Mouse (Mus musculus): ENCODE results near the gene Dnah14.
"Not testable (repeated sequence)": the region's sequence is repeated elsewhere in the genome, so short reads cannot be mapped to it uniquely, and the experiment has no call there.

Gene Dnah14

GRCm38 (mm10) chr1:181694729-181695498 is 118.6 kb downstream of the Dnah14 start:
- H3K4me3 ChIP-seq (replicated peaks; ENCODE audit: low read length), result no peak overlapping the region
- no peaks in the 10 kb centered on the region for H3K4me1 ChIP-seq (replicated peaks; ENCODE audit: low read depth, low read length)
- no peaks in the 10 kb centered on the region for H3K9me3 ChIP-seq (ENCODE audit: low read length)
- H3K27me3 ChIP-seq (ENCODE audit: insufficient read depth, low read length), result no peaks in the 10 kb centered on the region
- no peaks in the 10 kb centered on the region for H3K36me3 ChIP-seq (ENCODE audit: insufficient read depth, low read length)
- TF ChIP-seq POU5F1 (IDR thresholded peaks at IDR 0.05; ENCODE audit: borderline replicate concordance, low read length) (no peak), CTCF (conservative IDR thresholded peaks at IDR 0.05; ENCODE audit: low read length) (no peak), NANOG (IDR thresholded peaks at IDR 0.05; ENCODE audit: borderline replicate concordance, low read length) (no peak)

GRCm38 (mm10) chr1:181728707-181729106 is 152.3 kb downstream of the Dnah14 start:
- no peaks in the 10 kb centered on the region for H3K9me3 ChIP-seq (ENCODE audit: low read length)
- no peaks in the 10 kb centered on the region for H3K36me3 ChIP-seq (ENCODE audit: insufficient read depth, low read length)
- H3K27me3 ChIP-seq (ENCODE audit: insufficient read depth, low read length), result 0 out of 2 replicates have a peak, but pooled peaks cover 7% of the 10 kb centered on the region
- TF ChIP-seq NANOG (IDR thresholded peaks at IDR 0.05; ENCODE audit: borderline replicate concordance, low read length), result no peak
- no peak for TF ChIP-seq POU5F1 (IDR thresholded peaks at IDR 0.05; ENCODE audit: borderline replicate concordance, low read length)
- TF ChIP-seq CTCF (conservative IDR thresholded peaks at IDR 0.05; ENCODE audit: low read length), result 0 out of 2 replicates have a peak, but pooled peaks have one; percentile 6
- H3K4me3 ChIP-seq (replicated peaks; ENCODE audit: low read length), result no peak overlapping the region
- H3K4me1 ChIP-seq (replicated peaks; ENCODE audit: low read depth, low read length), result no peaks in the 10 kb centered on the region

DNA sequence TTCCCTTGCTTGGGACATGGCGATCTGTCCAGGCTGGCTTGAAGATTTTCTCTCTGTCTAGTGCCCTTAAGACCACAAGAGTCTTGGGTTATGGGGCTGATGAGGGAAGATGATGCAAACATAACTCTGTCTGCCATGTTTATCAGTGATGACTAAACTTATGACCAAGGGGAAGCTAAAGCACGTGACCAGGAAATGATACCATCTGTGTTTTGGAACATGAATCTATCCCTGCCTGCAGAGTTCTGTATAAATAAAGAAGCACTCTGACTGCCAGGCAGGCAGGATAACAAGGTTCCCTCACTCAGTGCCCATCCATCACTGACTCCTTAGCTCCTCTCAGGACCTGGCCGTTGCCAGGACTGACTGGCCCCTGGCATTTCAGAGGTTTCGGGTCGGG is 157.2 kb downstream of the Dnah14 start:
- no peaks in the 10 kb centered on the region for H3K4me1 ChIP-seq (replicated peaks; ENCODE audit: low read depth, low read length)
- no peak for TF ChIP-seq NANOG (IDR thresholded peaks at IDR 0.05; ENCODE audit: borderline replicate concordance, low read length)
- no peak for TF ChIP-seq CTCF (conservative IDR thresholded peaks at IDR 0.05; ENCODE audit: low read length)
- no peak for TF ChIP-seq POU5F1 (IDR thresholded peaks at IDR 0.05; ENCODE audit: borderline replicate concordance, low read length)
- H3K9me3 ChIP-seq (ENCODE audit: low read length), result peaks cover 7% of the 10 kb centered on the region; the same call in 1 of the 2 replicates
- no peaks in the 10 kb centered on the region for H3K36me3 ChIP-seq (ENCODE audit: insufficient read depth, low read length)
- H3K27me3 ChIP-seq (ENCODE audit: insufficient read depth, low read length), result 0 out of 2 replicates have a peak, but pooled peaks cover 7% of the 10 kb centered on the region
- H3K4me3 ChIP-seq (replicated peaks; ENCODE audit: low read length), result no peak overlapping the region

DNA sequence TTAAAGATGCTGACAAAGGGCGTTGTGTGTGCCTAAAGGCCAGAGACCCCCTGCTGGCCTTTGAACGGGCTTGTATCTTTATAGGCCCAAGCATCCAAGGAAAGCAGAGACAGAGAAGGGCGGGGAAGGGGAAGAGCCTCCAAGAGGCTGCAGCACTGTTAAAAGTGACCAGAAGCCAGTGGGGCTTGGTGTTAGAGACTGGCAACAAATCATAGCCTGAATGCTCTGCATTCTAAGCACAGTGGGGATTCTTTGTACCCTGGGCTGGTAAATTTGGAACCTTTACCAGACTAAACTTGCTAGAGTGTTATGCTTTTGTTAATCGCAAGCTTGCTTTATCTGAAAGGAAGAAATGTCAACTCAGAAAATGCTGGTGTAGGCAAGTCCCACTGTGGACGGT is 163.9 kb downstream of the Dnah14 start:
- TF ChIP-seq POU5F1 (IDR thresholded peaks at IDR 0.05; ENCODE audit: borderline replicate concordance, low read length) (no peak), NANOG (IDR thresholded peaks at IDR 0.05; ENCODE audit: borderline replicate concordance, low read length) (peak; percentile 68)

GRCm38 (mm10) chr1:181742251-181742885 is 166.0 kb downstream of the Dnah14 start:
- H3K9me3 ChIP-seq (ENCODE audit: low read length), result peaks cover 5% of the 10 kb centered on the region; the same call in 1 of the 2 replicates
- no peak overlapping the region for H3K4me3 ChIP-seq (replicated peaks; ENCODE audit: low read length)
- H3K36me3 ChIP-seq (ENCODE audit: insufficient read depth, low read length), result no peaks in the 10 kb centered on the region
- H3K27me3 ChIP-seq (ENCODE audit: insufficient read depth, low read length), result peaks cover 9% of the 10 kb centered on the region
- TF ChIP-seq NANOG (IDR thresholded peaks at IDR 0.05; ENCODE audit: borderline replicate concordance, low read length) (peak; percentile 75), POU5F1 (IDR thresholded peaks at IDR 0.05; ENCODE audit: borderline replicate concordance, low read length) (no peak)
- H3K4me1 ChIP-seq (replicated peaks; ENCODE audit: low read depth, low read length), result peaks cover 42% of the 10 kb centered on the region

More for the DNA sequence above, 163.9 kb downstream of the Dnah14 start:
- H3K4me1 ChIP-seq (replicated peaks; ENCODE audit: low read depth, low read length), result peaks cover 37% of the 10 kb centered on the region
- H3K9me3 ChIP-seq (ENCODE audit: low read length), result peaks cover 7% of the 10 kb centered on the region; the same call in 1 of the 2 replicates
- no peaks in the 10 kb centered on the region for H3K36me3 ChIP-seq (ENCODE audit: insufficient read depth, low read length)
- H3K27me3 ChIP-seq (ENCODE audit: insufficient read depth, low read length), result peaks cover 9% of the 10 kb centered on the region
- H3K4me3 ChIP-seq (replicated peaks; ENCODE audit: low read length), result no peak overlapping the region

DNA sequence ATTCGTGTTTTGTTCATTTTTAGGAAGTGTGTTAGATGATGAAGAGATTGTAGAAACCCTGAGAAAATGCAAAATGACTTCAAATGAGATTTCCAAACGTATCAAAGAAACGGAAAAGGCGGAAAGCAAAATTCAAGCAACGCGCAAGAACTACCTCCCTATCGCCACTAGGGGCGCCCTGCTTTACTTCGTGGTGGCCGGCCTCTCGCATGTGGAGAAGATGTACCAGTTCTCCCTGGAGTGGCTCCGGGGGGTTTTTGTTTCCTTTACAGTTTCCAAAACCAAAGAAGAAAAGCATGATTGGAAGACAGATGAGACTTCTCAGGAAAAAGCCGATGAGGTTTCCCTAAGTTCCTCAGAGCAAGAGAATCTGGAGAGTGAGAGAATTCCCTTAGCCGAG is 193.0 kb downstream of the Dnah14 start:
- no peak for TF ChIP-seq POU5F1 (IDR thresholded peaks at IDR 0.05; ENCODE audit: borderline replicate concordance, low read length)
- TF ChIP-seq CTCF (conservative IDR thresholded peaks at IDR 0.05; ENCODE audit: low read length), result peak; percentile 91
- no peak for TF ChIP-seq NANOG (IDR thresholded peaks at IDR 0.05; ENCODE audit: borderline replicate concordance, low read length)
- peaks cover 6% of the 10 kb centered on the region; the same call in 1 of the 2 replicates for H3K9me3 ChIP-seq (ENCODE audit: low read length)
- no peaks in the 10 kb centered on the region for H3K4me1 ChIP-seq (replicated peaks; ENCODE audit: low read depth, low read length)
- H3K4me3 ChIP-seq (replicated peaks; ENCODE audit: low read length), result no peak overlapping the region
- H3K27me3 ChIP-seq (ENCODE audit: insufficient read depth, low read length), result peaks cover 9% of the 10 kb centered on the region
- no peaks in the 10 kb centered on the region for H3K36me3 ChIP-seq (ENCODE audit: insufficient read depth, low read length)

- H3K27me3 ChIP-seq (ENCODE audit: insufficient read depth, low read length), result peaks cover 9% of the 10 kb centered on the region
- no peak overlapping the region for H3K4me3 ChIP-seq (replicated peaks; ENCODE audit: low read length)
- no peak for TF ChIP-seq NANOG (IDR thresholded peaks at IDR 0.05; ENCODE audit: borderline replicate concordance, low read length)
- TF ChIP-seq CTCF (conservative IDR thresholded peaks at IDR 0.05; ENCODE audit: low read length), result no peak
- TF ChIP-seq POU5F1 (IDR thresholded peaks at IDR 0.05; ENCODE audit: borderline replicate concordance, low read length), result no peak
- no peaks in the 10 kb centered on the region for H3K36me3 ChIP-seq (ENCODE audit: insufficient read depth, low read length)
- H3K9me3 ChIP-seq (ENCODE audit: low read length), result peaks cover 16% of the 10 kb centered on the region
- no peaks in the 10 kb centered on the region for H3K4me1 ChIP-seq (replicated peaks; ENCODE audit: low read depth, low read length)
These were observed 195.5 kb downstream of the Dnah14 start for GRCm38 (mm10) chr1:181771871-181772270.

- H3K36me3 ChIP-seq (ENCODE audit: insufficient read depth, low read length), result no peaks in the 10 kb centered on the region
- peaks cover 32% of the 10 kb centered on the region for H3K9me3 ChIP-seq (ENCODE audit: low read length)
- no peak for TF ChIP-seq POU5F1 (IDR thresholded peaks at IDR 0.05; ENCODE audit: borderline replicate concordance, low read length)
- TF ChIP-seq NANOG (IDR thresholded peaks at IDR 0.05; ENCODE audit: borderline replicate concordance, low read length), result no peak
- TF ChIP-seq CTCF (conservative IDR thresholded peaks at IDR 0.05; ENCODE audit: low read length), result no peak
- no peaks in the 10 kb centered on the region for H3K4me1 ChIP-seq (replicated peaks; ENCODE audit: low read depth, low read length)
- H3K4me3 ChIP-seq (replicated peaks; ENCODE audit: low read length), result no peak overlapping the region
- no peaks in the 10 kb centered on the region for H3K27me3 ChIP-seq (ENCODE audit: insufficient read depth, low read length)
These were observed 200.2 kb downstream of the Dnah14 start for GRCm38 (mm10) chr1:181776541-181776940.

- not testable (repeated sequence) for H3K36me3 ChIP-seq (ENCODE audit: insufficient read depth, low read length); H3K4me1 ChIP-seq (replicated peaks; ENCODE audit: low read depth, low read length); H3K27me3 ChIP-seq (ENCODE audit: insufficient read depth, low read length); H3K4me3 ChIP-seq (replicated peaks; ENCODE audit: low read length)
- peaks cover 36% of the 10 kb centered on the region for H3K9me3 ChIP-seq (ENCODE audit: low read length)
These were observed 206.2 kb downstream of the Dnah14 start for GRCm38 (mm10) chr1:181782600-181782999.

Measured in E14TG2a.4 (cell line).